ENCODE assay signal across 10 mouse cellular contexts in the genomic region with DNA sequence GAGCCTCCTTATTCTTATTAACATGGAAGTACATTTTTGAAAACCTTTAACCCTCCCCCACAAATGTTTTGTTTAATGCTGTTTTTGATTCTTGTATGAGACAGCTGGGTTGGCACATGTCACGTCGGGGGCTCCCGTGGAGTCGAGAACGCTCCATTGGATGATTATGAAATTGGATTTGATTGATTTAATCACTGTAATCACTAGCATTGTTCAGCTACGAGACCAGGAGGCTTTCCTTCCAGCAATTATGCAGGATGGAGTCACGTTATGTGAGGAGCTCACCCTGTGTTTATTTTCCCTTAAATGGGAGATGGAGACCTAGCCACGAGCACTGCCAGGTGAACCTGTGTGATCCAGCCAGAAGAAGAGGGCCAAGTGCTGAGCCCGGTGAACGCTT. TPM values are rescaled to one million over a fixed set of nuclear protein-coding genes. Genes with fewer than 3 reads are reported as not detected.
DNase-seq lines count a peak whose midpoint lies in the region; ATAC-seq lines count a peak whose summit lies in the region.
"Had no signal": no experiment of that assay in that cellular context is flagged by ENCODE, and none has a peak within 500 bp of the region (broad histone marks: within the 10 kb centered on the region; RNA-seq: fewer than 3 reads in every experiment).

A gene (plus strand): TSS at position 357 of the 400 bp plus-strand sequence.

- peaks cover 20% of the 10 kb centered on the region for H3K4me1 ChIP-seq in liver, embryonic 11.5 days (replicated peaks; ENCODE audit: control insufficient read depth, insufficient read depth, low read length)
- H3K4me1 ChIP-seq in neural tube, embryonic 14.5 days (ENCODE audit: control insufficient read depth, insufficient read depth, low read length): peaks cover 2% of the 10 kb centered on the region; the same call in 1 of the 2 replicates

- ATAC-seq in liver, embryonic 11.5 days (replicated peaks; ENCODE audit: low FRiP score): no peak
- ATAC-seq in neural tube, embryonic 14.5 days (ENCODE audit: low read depth): 0 out of 2 replicates have a peak, but pooled peaks have one; percentile 7

- no peaks in the 10 kb centered on the region for H3K36me3 ChIP-seq in liver, embryonic 11.5 days (ENCODE audit: control insufficient read depth, insufficient read depth, low read length)
- no peaks in the 10 kb centered on the region for H3K36me3 ChIP-seq in neural tube, embryonic 14.5 days (ENCODE audit: control insufficient read depth, insufficient read depth, low read length)
- H3K36me3 ChIP-seq: embryonic facial prominence, embryonic 13.5 days had no signal

- no peaks in the 10 kb centered on the region for H3K27me3 ChIP-seq in liver, embryonic 11.5 days (replicated peaks; ENCODE audit: control insufficient read depth, insufficient read depth, low read length)
- no peaks in the 10 kb centered on the region for H3K27me3 ChIP-seq in neural tube, embryonic 14.5 days (ENCODE audit: control insufficient read depth, insufficient read depth, low read length)
- H3K27me3 ChIP-seq: embryonic facial prominence, embryonic 13.5 days had no signal

- no peaks in the 10 kb centered on the region for H3K9me3 ChIP-seq in liver, embryonic 11.5 days (ENCODE audit: control insufficient read depth, low read length)
- H3K9me3 ChIP-seq in neural tube, embryonic 14.5 days (ENCODE audit: control insufficient read depth, low read length): no peaks in the 10 kb centered on the region
- H3K9me3 ChIP-seq: embryonic facial prominence, embryonic 13.5 days had no signal

- 85% methylated on average over 10 of the region's 10 CpGs for WGBS in liver, embryonic 11.5 days
- 63% methylated on average over 10 of the region's 10 CpGs for WGBS in neural tube, embryonic 14.5 days

- H3K4me3 ChIP-seq in liver, embryonic 11.5 days (ENCODE audit: low read depth, low read length): no peak within 1 kb of the TSS
- no peak within 1 kb of the TSS for H3K4me3 ChIP-seq in neural tube, embryonic 14.5 days (ENCODE audit: low read depth, low read length)
- H3K4me3 ChIP-seq: embryonic facial prominence, embryonic 13.5 days had no signal

- no peak within 1 kb of the TSS for H3K9ac ChIP-seq in liver, embryonic 11.5 days (ENCODE audit: low read depth, low read length)
- H3K9ac ChIP-seq in neural tube, embryonic 14.5 days (replicated peaks; ENCODE audit: low read depth, low read length): no peak within 1 kb of the TSS
- H3K9ac ChIP-seq: embryonic facial prominence, embryonic 13.5 days had no signal

- H3K4me2 ChIP-seq in liver, embryonic 11.5 days: no peak within 1 kb of the TSS
- H3K4me2 ChIP-seq in neural tube, embryonic 14.5 days (ENCODE audit: low read depth, low read length): no peak within 1 kb of the TSS
- H3K4me2 ChIP-seq: embryonic facial prominence, embryonic 13.5 days had no signal

- no peak within 1 kb of the TSS for H3K27ac ChIP-seq in liver, embryonic 11.5 days (ENCODE audit: low read depth, low read length)
- H3K27ac ChIP-seq in neural tube, embryonic 14.5 days (ENCODE audit: low read depth, low read length): no peak within 1 kb of the TSS
- H3K27ac ChIP-seq: embryonic facial prominence, embryonic 13.5 days had no signal

- DNase-seq in cerebellum, postnatal 14 days: peak; percentile 13 to 37
- DNase-seq in cerebellum, postnatal 36 days: no peak
- no peak for DNase-seq in liver, embryonic 11.5 days (ENCODE audit: low spot score)
- no peak for DNase-seq in liver
- DNase-seq in left cerebral cortex, adult 8-10 months (ENCODE audit: low spot score in 2 of 2): no peak
- no peak for DNase-seq in MN1 (ENCODE audit: low spot score)
- DNase-seq in spleen, adult 12 weeks (ENCODE audit: low spot score): no peak
- DNase-seq: kidney, adult 8-10 months had no signal

RNA-seq across cellular contexts. Expression of the gene that starts here (rescaled TPM):
- 9.4 and 11.4 TPM in 2 replicates for polyA plus RNA-seq in liver, embryonic 11.5 days (2014; fragmentation: Nextera tagmentation; extraction: Ambion mirVana)
- 10 to 100 TPM; 52.0 to 64.0 (median 60.2) TPM for total RNA-seq in left cerebral cortex, adult 8-10 months (2022)
- 28.1 and 28.6 TPM in 2 replicates for polyA plus RNA-seq in neural tube, embryonic 14.5 days (2014; fragmentation: Nextera tagmentation; extraction: Ambion mirVana)

Comparison
In these comparisons a context has a peak if more than half of its experiments do, and no peak if none do; other contexts are left out.
1. DNase-seq: peak in cerebellum, postnatal 14 days (2 of 2); none in cerebellum, postnatal 36 days (0 of 2), liver, embryonic 11.5 days (single experiment), liver (single experiment), left cerebral cortex, adult 8-10 months (0 of 2), MN1 (single experiment) and spleen, adult 12 weeks (single experiment).